Mouse (Mus musculus) left cerebral cortex, postnatal 25 days (tissue): Measurements from ENCODE around the gene Frmd4a. TPM values are rescaled to one million over a fixed set of nuclear protein-coding genes. Genes with fewer than 3 reads are reported as not detected.

ENCODE experiments used
- DNase-seq, 2 experiments: peaks; one replicate each; pipeline ENCODE4 v3.0.0; 2022; ENCODE audit warnings: low spot score in 2 of 2, mixed read lengths in 1 of 2
- intact Hi-C: fragments of 180-260 bp; cut with DNase I; formaldehyde crosslinking; loops from one replicate; pipeline ENCODE4 v1.15.1; 2025
- total RNA-seq, 2 experiments: library from RNA; stranded (reverse); gene quantifications; 2 replicates each; pipeline ENCODE4 v1.2.3; 2021

The Frmd4a gene
- total RNA-seq, 2 experiments from 2014 or later: 59.3 to 71.4 TPM

DNA sequence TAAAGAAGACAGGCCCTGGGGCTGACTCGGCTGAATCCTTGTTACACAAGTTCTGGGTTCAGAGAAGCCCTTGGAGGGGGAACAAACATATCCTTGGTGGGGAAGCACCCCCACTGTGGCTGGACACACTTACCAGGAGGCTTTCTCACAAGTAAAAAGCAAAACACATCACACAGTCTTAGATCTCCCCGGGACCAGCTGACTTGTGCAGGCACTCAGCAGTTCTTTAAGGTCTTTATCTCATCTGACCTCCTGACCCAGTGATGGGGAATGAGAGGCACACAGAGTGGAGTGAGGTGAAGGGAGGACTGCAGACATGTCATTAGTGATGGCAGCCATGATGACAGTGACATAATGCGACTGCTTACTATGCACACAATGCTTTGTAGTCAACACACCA lies 170.8 kb downstream of the Frmd4a start:
- intact Hi-C loops: no loop called here
- no peak for DNase-seq

GRCm38 (mm10) chr2:4190345-4190744 lies 172.8 kb downstream of the Frmd4a start:
- intact Hi-C loops: no loop called here
- no peak for DNase-seq

- no peak for DNase-seq
- intact Hi-C loops: no loop called here
Measured at GRCm38 (mm10) chr2:4190995-4191394, 173.5 kb downstream of the Frmd4a start.

GRCm38 (mm10) chr2:4193206-4193605 lies 175.7 kb downstream of the Frmd4a start:
- intact Hi-C loops: no loop called here
- DNase-seq: no peak

DNA sequence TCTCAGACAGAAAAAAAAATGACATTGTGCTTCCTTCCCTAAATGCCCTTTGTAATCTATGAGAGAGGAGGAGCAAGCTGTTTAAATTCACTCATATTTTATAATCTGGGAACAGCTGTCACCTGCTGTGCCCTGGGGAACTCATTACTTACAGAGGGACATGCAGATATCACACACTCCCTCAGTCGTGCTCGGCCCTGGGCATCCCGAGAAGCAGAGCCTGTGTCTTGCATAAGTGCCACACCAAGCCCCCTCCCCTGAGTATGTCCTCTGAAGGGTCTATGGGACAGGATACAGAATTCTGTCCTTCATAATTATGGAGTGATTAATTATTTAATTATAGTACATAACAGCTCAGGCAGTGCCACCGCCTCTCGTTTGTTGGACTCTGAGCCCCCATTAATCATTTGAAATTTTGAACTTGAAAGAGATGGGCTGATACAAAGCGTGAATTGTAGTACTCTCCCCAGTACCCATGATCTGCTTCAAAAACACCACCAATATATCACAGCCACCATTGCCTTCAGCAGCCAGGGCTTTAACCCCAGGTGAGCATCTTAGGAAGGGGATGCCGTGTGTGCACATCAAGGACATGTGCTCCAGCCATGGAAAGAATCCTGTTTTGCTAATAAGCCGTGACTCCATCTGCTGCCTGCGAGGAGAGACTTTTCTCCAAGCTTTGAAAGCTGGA lies 177.0 kb downstream of the Frmd4a start:
- intact Hi-C loops: no loop called here
- no peak for DNase-seq

GRCm38 (mm10) chr2:4196041-4196440 lies 178.5 kb downstream of the Frmd4a start:
- intact Hi-C loops: no loop called here
- no peak for DNase-seq

- intact Hi-C loops: no loop called here
- DNase-seq: no peak
Measured at GRCm38 (mm10) chr2:4209234-4209633, 191.7 kb downstream of the Frmd4a start.

DNA sequence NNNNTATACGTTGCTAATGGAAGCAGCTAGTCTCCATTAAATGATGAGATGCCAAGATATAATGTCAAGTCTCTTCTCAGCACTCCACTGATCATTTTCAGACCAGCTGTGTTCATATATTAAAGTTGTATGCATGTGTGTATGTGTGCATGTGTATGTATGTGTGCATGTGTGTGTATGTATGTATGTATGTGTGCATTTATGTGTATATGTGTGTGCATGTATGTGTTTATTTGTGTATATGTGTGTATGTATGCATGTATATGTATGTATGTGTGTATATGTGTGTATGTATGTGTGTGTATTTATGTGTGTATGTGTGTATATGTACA lies 204.9 kb downstream of the Frmd4a start:
- intact Hi-C loops: loop anchor here (2.0 to 10.0 kb wide), 3 partner anchors 270 to 642 kb away; no protein-coding TSS in a partner anchor
- no peak for DNase-seq

- intact Hi-C loops: loop anchor here (2.0 to 10.0 kb wide), 3 partner anchors 269 to 641 kb away; no protein-coding TSS in a partner anchor
Measured at GRCm38 (mm10) chr2:4223316-4223715, 205.8 kb downstream of the Frmd4a start.

DNA sequence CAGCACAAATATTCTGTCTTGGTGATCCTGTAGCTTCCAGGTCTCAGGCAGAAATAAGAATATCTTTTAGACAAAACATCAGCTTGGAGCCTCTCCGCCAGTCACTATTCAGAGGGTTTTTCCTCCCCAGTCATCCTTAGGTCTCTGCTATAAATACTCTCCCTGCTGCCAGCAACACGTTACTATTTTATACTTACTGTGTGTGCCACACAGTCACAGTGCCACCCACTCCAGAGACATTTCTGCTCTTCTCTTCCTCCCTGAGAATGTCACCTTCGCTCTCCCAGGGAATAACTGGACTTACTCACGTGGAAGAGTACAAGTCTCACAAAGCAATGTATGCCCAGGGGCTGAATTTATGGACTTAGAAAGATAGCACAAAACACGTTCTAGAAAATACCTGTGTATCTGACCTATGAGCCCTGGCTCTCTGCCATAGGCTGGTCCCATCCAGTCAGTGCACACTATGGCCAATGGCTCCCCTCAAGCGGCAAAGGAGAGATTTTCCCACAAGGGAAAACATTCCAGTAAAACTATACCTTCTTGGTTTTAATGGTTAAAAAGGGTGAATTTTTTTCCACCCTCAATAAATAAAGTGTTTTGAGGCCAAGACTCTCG lies 209.5 kb downstream of the Frmd4a start:
- peak; percentile 24 to 74 for DNase-seq
- intact Hi-C loops: loop anchor here (5.0 to 10.0 kb wide), 2 partner anchors 175 to 638 kb away; no protein-coding TSS in a partner anchor

More at GRCm38 (mm10) chr2:4223316-4223715, 205.8 kb downstream of the Frmd4a start:
- no peak for DNase-seq

GRCm38 (mm10) chr2:4227563-4227962 lies 210.0 kb downstream of the Frmd4a start:
- intact Hi-C loops: loop anchor here (5.0 to 10.0 kb wide), 2 partner anchors 175 to 637 kb away; no protein-coding TSS in a partner anchor
- DNase-seq: no peak

GRCm38 (mm10) chr2:4228510-4228909 lies 211.0 kb downstream of the Frmd4a start:
- DNase-seq: peak in 1 of 2 experiments; percentile 40
- intact Hi-C loops: loop anchor here (5.0 to 10.0 kb wide), 2 partner anchors 174 to 636 kb away; no protein-coding TSS in a partner anchor

- DNase-seq: no peak
- intact Hi-C loops: no loop called here
Measured at GRCm38 (mm10) chr2:4232335-4232734, 214.8 kb downstream of the Frmd4a start.

DNA sequence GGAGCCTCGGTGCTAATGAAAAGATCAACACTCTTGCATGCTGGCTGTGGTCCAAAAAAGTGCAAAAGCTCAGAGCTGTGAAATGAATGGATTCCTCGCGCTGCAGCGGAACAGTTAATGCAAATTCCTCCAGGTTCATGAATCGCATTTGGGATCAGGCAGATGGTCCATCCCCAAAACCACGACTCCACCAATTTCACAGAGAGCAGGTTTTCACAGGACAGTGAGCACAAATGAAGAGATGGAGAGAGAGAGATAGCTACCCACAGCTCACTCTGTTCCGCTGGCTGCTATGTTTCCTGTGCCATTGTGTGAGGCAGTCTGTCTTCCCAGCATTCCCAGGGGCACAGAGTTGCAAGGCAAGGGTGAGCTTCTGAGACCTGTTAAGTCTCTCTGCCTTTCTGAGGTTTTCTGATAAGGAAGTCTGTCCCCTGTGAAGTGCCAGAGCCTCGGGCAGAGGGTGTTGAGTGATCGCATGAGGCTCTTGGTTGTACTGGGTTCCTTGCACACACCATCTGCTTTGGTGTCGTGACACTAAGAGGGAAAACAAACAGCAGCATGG lies 215.3 kb downstream of the Frmd4a start:
- DNase-seq: no peak
- intact Hi-C loops: no loop called here

DNA sequence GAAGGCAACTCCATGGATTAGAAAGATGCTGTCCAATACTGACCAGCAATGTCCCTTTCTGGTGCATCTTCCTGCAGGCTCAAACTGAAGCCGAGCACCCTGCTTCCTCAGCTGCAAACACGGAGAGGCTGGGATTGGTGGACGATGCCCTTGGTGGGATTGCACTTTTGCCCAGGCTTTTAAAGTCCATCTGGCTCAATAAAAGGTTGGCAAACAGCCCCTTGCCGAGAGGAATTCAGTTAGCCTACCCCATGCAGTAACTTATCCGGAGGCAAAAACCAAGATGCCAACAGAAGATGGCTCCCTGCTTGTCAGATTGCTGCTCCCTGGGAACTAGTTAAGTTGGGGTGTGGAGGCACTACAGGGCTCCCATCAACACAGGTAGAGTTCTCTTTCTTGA lies 220.2 kb downstream of the Frmd4a start:
- intact Hi-C loops: no loop called here
- DNase-seq: no peak

- intact Hi-C loops: no loop called here
- no peak for DNase-seq
Measured at GRCm38 (mm10) chr2:4249723-4250122, 232.2 kb downstream of the Frmd4a start.

DNA sequence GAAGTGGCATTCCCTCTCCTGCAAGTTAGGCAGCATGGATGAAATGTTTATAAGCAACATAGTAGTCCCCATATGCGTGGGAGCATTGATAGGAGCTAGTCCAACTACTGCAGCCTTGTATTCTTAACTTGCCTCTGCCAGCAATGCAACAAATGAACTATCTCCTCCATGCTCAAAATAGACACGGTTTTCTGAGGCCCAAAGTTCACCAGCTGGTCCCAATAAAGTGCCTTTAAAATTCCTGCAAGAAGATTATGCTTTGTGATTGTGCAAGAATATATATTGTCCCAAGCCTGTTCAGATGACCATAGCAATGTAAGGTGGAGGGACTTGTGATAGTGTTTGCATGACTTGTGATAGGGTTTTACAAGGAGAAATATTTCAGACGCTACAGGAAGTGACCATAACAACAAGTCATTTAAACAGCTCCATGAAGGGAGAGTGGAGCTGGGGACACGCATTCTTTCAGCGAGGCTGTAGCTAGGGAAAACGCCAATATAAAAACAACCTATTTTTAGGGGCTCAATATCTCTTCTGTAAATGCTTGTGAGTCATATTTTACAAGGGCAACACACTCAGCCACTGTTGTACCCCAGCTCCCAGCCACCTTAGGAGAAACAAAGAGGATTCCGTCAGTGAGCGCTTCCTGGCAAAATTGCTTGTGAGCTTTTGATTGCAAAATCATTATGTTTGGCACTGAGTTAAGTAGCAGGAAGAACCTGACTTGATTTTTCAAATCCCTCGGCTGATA lies 235.2 kb downstream of the Frmd4a start:
- peak in 1 of 2 experiments; percentile 23 for DNase-seq

DNA sequence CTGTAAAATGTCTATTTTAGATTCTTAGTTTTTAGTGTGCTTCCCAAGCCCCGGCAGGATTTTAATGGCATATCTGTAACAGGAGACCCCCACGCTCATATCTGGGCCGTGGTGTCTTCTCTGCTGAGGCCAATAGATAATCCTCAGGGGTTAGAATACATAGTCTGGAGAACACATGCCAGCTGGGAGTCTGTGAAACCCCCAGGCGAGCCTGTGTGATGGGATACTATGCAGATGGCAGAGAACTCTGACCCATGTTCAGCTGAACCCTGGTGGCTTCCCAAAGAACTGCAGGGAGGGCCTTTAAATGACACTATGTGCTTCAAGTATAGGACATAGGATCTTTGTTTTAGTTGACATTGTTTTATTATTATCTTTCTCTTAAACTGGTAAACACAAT lies 235.8 kb downstream of the Frmd4a start:
- intact Hi-C loops: no loop called here
- DNase-seq: peak in 1 of 2 experiments; percentile 21

More for the DNA sequence above, 235.2 kb downstream of the Frmd4a start:
- intact Hi-C loops: no loop called here

GRCm38 (mm10) chr2:4254083-4254482 lies 236.6 kb downstream of the Frmd4a start:
- intact Hi-C loops: no loop called here
- DNase-seq: no peak

DNA sequence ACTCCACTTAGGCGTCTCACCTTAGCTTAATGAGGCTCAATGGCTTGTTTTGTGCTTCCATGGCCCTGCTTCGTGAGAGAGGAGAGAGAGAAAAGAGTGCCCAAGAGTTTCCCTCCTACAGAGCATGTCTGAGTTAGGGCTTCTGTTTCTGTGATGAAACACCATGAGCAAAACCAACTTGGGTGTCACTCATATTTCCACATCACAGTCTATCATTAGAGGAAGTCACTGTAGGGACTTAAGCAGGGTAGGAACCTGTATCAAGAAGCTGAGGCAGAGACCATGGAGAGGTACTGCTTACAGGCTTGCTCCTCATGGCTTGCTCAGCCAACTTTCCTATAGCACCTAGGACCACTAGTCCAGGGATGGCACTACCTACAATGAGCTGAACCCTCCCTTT lies 238.7 kb downstream of the Frmd4a start:
- no peak for DNase-seq
- intact Hi-C loops: no loop called here
